Mouse (Mus musculus): Measurements from ENCODE around the gene Idnk. TPM values are rescaled to one million over a fixed set of nuclear protein-coding genes. Genes with fewer than 3 reads are reported as not detected.

Idnk gene
- polyA plus RNA-seq, 1 experiment = 35.3 TPM

DNA sequence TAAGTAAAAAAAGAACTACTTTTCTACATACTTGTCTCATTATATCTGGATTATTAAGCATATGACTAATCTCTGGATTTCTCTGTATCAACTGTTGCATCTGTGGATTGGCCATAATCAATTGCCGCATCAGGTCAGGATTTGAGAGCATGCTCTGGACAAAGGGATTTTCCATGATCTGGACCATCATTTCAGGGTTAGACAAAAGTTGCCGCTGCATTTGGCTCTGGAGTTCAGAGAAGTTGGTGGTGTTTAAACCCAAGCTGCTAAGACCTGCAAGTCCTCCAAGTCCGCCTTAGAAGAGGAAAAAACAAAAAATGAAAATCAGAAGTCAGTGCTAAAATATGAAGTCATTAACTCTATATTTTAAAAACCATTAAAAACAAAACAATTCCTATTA is 35.8 kb downstream of the Idnk start:
- no peak for DNase-seq (ENCODE audit: low spot score)

DNA sequence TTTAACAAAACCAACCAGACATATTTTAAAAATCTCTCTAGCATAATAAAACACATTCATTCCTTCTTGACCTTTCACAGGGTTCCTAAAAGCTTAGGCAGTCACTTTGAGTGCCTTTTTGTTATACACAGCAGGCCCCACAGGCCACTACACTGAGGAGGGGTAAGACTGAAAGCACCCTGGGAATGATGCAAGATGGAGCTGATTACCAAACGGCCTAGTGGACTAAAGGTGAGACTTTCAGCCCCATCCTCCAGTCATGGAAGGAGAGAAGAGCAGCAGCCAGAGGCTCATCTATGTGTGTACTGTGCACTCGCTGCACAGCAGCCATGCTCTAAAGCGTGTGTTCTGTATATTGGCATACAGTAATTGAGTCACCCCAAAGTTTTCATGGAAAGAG is 37.5 kb downstream of the Idnk start:
- no peak for DNase-seq (ENCODE audit: low spot score)

DNA sequence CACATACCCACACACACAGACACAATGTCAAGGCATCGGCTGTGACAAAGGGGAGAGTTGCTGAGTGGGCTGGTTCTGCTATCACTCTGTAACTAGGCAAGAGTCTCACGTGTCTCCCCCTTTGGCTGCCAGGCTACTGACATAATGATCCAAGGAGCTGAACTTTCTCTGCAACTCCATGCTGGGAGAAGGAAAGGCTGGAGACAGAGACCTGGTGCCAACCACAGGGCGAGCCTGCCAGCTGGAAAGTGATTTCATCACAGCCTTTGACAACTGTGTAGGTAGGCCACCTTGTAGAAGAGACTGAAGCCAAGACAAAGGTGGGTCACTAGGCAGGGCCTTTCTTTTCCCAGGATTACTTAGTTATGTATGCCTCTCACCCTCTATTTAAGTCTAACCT is 39.8 kb downstream of the Idnk start:
- DNase-seq (ENCODE audit: low spot score) = no peak

DNA sequence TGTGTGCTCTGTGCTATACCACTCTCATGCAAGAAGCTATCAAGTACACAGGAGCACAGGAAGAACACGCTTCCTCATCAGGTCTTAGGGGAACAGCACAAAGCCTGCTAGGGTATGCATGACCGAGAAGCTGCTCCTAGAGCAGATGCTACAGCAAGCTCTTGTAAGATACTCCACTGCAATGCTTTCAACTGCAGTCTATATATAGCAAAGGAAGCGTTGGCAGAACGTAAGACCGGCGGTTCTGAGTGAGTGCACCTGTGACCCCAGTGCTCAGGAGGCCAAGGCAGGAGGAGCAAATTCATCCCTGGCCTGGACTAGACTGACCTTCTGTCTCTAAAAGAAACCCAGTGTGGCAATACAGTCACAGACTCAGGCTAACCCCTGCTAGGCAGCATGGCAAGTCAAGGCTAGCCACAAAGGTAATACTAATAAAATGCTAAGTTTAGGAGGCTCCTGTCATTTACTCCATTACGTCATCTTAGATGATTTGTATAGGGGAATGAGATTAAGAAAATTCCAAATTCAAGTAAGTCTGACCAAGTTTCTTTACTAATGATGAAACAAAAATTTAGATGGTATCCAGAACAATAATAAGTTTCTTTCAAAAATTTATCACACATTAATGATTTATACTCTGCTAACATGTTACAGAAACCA is 40.7 kb downstream of the Idnk start:
- no peak for DNase-seq (ENCODE audit: low spot score)

DNA sequence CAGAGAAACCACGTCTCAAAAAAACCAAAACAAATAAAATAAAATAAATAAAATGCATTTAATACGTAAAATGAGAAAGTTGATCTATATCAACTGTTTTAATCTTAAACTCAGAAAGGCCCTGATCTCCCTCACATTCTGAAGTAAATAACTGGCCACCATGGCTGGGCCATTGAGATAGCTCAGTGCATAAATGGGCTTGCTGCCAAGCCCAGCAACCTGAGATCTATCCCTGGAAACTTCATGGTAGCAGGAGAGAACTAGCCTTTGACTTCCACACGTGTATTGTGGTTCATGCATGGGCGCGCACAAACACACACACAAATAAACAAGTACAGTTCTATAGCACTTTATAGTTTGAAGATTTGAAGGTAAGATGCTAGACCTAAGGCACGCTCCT is 43.9 kb downstream of the Idnk start:
- no peak for DNase-seq (ENCODE audit: low spot score)

DNA sequence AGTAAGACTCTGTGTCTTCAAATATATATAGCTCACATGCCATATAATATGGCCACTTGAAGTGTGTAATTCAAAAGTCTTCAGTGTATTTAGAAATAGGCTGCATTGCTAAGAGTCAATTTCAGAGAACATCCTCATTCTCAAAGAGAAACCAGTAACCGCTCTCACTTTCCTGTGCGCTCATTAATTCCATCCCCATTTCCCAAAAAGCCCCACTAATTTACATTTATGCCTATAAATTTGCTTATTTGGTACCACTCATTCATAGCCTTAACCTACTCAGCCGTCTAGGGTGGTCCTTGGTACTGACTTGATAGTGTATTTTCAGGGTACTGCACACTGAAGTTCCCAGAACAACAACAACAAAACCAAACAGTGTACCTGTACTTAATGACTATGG is 44.5 kb downstream of the Idnk start:
- no peak for DNase-seq (ENCODE audit: low spot score)

DNA sequence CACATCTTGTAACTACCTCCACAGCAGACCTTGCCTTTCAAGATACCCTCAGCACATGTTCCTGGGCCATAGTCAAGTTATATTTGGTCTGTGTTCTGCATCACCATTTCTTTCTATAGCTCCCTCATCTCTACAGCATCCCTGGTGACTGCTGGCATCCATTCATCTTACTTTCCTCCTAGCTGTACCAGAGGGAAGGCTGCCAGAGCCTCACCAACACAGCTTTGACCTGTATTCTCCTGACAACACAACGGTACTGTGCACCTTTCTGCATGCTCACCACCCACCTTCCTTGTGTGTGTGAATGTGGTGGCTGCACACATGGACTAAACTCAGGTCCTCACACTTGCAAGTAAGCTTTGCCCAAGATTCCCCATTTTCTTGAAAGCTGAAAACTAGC is 45.5 kb downstream of the Idnk start:
- no peak for DNase-seq (ENCODE audit: low spot score)

DNA sequence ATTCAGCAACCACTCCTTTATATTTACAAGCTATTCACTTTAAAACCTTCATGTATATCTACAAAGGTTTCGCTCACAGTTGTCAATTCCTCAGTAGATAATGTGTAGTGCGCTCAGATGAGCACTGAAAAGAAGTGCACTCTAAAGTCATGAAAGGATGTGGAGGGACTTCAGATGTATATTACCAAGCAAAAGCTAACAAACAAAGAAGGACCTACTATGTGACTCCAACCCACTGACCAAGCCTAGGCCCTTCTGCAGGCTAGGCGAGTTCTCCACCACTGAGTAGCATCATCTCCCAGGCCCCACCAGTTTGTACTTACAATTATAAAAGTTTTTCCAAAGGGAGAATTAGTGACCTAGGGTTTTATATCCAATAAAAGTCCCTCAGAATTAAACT is 46.8 kb downstream of the Idnk start:
- no peak for DNase-seq (ENCODE audit: low spot score)

DNA sequence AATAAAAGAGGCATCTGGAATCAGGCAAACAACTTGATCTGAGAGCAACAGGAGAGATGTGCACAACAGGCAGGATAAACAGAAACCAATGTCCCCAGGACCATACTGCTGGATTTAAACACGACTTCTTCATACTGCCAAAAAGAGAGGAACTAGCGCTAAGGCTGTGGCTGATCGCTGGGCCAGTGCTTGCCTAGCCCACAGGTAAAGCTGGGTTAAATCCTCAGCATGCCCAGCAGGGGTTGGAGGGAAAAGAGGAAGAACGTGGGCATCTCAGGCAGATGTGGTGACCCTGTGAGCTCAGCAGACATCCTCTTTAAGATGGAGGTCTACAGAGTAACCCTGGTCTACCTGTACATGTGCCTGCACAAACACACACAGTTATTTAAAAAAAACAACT is 47.5 kb downstream of the Idnk start:
- no peak for DNase-seq (ENCODE audit: low spot score)

DNA sequence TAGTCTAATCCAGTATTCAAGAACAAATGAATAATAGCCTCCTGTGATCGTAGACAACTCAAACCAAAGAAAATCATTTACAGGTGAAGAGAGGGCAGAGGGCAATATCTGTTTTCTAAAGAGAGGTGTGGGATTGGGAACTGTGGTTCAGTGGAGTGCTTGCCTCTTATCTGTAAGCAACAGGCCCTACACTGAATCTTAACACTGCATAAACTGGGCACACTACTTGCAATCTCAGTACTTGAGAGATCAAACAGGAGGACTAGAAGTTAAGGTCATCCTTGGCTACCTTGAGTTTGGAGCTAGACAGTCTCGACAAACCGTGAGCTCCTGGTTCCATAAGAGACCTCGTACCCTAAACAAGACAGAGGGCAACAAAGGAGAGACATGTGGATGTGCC is 48.6 kb downstream of the Idnk start:
- no peak for DNase-seq (ENCODE audit: low spot score)

DNA sequence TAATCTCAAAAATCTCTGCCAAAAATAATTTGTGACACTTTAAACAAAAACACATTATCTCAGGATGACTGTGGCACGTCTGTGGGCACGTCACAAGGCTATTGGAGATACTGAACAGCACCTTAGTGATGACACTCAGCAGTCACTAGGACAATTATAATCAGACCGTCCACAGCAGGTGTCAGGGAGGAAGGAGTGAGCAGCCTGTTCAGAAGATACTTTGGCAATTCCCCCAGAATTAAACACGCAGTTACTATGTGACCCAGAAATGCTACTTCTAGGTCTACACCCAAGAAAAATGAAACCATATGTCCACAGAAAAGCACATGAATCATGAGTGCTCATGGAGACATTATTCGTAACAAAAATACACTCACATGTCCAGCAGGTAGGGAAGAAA is 53.0 kb downstream of the Idnk start:
- no peak for DNase-seq (ENCODE audit: low spot score)

DNA sequence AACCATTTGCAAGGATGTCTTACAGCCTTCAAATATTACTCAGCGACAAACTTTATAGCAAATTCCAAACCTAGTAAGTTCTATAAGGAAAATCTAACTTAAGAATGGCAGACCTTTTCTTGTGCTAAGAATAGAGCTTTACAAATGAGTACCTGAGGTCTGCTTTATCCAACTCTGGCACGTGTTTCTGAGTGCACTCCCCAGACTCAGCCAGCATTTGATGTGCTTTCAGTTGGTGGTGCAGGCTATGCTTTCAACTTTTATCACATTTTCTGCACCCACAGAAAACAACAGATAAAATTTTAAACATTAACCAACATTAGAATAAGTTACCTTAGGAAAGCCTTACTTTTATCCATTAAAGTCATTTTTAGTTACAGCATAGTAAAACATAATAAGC is 55.1 kb downstream of the Idnk start:
- DNase-seq (ENCODE audit: low spot score) = no peak

DNA sequence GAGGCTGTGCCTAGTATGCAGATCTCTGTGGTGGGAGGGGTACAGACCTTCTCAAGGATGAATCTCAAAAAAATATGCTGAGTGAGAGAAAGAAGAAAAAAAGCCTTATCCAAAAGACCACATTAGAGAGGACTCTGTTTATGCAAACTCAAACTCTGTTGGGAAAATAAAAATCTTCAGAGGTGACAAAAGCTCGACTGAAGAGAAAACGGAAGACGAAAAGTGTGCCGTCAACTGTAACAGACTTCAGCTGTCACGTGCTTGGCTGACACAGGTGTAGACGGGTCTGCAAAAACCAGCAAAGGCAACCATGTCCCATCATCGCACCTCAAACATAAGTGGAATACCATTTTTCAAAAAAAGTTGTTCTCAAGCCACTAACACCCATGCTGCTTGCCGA is 56.4 kb downstream of the Idnk start:
- no peak for DNase-seq (ENCODE audit: low spot score)

Other genes with a start within 250 kb of the Idnk start
- 0.04 and 0.11 TPM in 2 replicates for gene Spock1, start 249.3 kb upstream of the Idnk start, polyA plus RNA-seq (2012; rRNA removed)
- 1.6 and 2.1 TPM in 2 replicates for gene Klhl3, start 44.1 kb upstream of the Idnk start, polyA plus RNA-seq (2012; rRNA removed)
- 77.7 and 79.7 TPM in 2 replicates for gene Hnrnpa0, start 29.1 kb upstream of the Idnk start, polyA plus RNA-seq (2012; rRNA removed)
- gene Ubqln1, start 58.0 kb downstream of the Idnk start, polyA plus RNA-seq (2012; rRNA removed) = 52.2 and 56.8 TPM in 2 replicates
- 27.6 and 29.1 TPM in 2 replicates for gene Gkap1, start 118.0 kb downstream of the Idnk start, polyA plus RNA-seq (2012; rRNA removed)
- 0.39 and 0.46 TPM in 2 replicates for gene Kif27, start 201.5 kb downstream of the Idnk start, polyA plus RNA-seq (2012; rRNA removed)
- 22.3 and 24.8 TPM in 2 replicates for gene 2210016F16Rik, start 227.6 kb downstream of the Idnk start, polyA plus RNA-seq (2012; rRNA removed)
- gene Rmi1, start 244.6 kb downstream of the Idnk start, polyA plus RNA-seq (2012; rRNA removed) = 15.4 and 15.5 TPM in 2 replicates
- 504 and 577 TPM in 2 replicates for gene Hnrnpk, start 245.7 kb downstream of the Idnk start, polyA plus RNA-seq (2012; rRNA removed)

All from urinary bladder, adult 2 months (tissue).